10 mouse cellular contexts compared by ENCODE assay signal in the genomic region with DNA sequence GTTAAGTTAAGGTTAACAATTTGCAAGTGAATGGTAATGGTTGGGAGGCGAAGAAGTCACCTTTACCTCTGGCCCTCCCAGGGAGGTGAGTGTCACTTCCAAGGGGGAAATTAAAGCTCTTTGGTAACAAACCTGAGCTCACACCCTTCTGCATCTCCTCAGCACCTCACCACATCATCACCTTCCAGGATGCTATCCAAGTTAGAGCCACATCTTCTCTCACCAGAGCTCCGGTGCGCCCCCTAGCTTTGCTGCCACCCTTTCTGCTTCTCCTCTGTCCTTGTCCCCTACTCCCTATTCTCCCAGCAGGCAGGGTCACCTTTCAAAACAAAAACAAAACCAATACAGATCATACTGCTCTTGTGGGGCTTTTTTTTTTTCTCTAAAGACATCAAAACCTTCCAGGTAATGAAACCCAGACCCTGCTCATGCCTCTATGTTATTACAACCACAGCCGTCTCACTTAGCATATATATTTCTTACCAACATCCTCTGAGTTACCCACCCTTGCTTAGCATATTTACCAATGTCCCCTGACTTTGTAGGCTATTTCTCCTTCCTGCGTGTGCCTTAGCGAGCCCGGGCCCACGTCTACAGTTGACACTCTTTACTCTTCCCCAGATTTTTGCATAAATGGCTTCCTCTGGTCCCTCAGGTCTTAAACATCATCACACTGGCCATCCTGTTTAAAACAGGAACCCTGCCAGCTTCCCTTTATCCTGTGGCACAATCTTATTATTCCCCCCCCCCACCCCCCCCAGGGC. TPM values are rescaled to one million over a fixed set of nuclear protein-coding genes. Genes with fewer than 3 reads are reported as not detected.
A peak's percentile ranks its signal among the peaks of the same experiment; 100 is the strongest.
DNase-seq lines count a peak whose midpoint lies in the region; ATAC-seq and TF ChIP-seq lines count a peak whose summit lies in the region.
"Had no signal": no experiment of that assay in that cellular context is flagged by ENCODE, and none has a peak within 500 bp of the region (broad histone marks: within the 10 kb centered on the region; RNA-seq: fewer than 3 reads in every experiment).

No protein-coding gene starts in this region.

- no peak for TF ChIP-seq EP300 in stomach, postnatal 0 days (optimal IDR thresholded peaks at IDR 0.05)

- peak; percentile 48 for TF ChIP-seq CTCF in intestine, postnatal 0 days (IDR thresholded peaks at IDR 0.05; ENCODE audit: low read depth)
- TF ChIP-seq CTCF in stomach, postnatal 0 days (IDR thresholded peaks at IDR 0.05; ENCODE audit: low read depth): peak; percentile 49

- H3K4me1 ChIP-seq in intestine, postnatal 0 days (replicated peaks; ENCODE audit: control insufficient read depth, insufficient read depth, low read length): no peaks in the 10 kb centered on the region
- peaks cover 11% of the 10 kb centered on the region; the same call in 1 of the 2 replicates for H3K4me1 ChIP-seq in intestine, embryonic 16.5 days (ENCODE audit: control insufficient read depth, insufficient read depth, low read length)
- no peaks in the 10 kb centered on the region; the same call in 1 of the 2 replicates for H3K4me1 ChIP-seq in stomach, postnatal 0 days (replicated peaks; ENCODE audit: control insufficient read depth, insufficient read depth)

- ATAC-seq in intestine, postnatal 0 days: no peak
- no peak for ATAC-seq in intestine, embryonic 16.5 days
- peak; percentile 36 for ATAC-seq in activated CD4-positive, CD25-positive, alpha-beta regulatory T cell, adult 4 months
- ATAC-seq in stomach, postnatal 0 days (ENCODE audit: low FRiP score, low TSS enrichment): no peak
- no peak for ATAC-seq in monocyte, adult 5-6 weeks (replicated peaks; ENCODE audit: insufficient number of reproducible peaks, low FRiP score, low TSS enrichment, poor library complexity, severe bottlenecking)
- ATAC-seq: forebrain, embryonic 15.5 days had no signal

- H3K36me3 ChIP-seq in intestine, postnatal 0 days (ENCODE audit: control insufficient read depth, insufficient read depth): peaks cover 5% of the 10 kb centered on the region; the same call in 1 of the 2 replicates
- no peaks in the 10 kb centered on the region for H3K36me3 ChIP-seq in intestine, embryonic 16.5 days (ENCODE audit: control insufficient read depth, insufficient read depth, low read length)
- peaks cover 3% of the 10 kb centered on the region; the same call in 1 of the 2 replicates for H3K36me3 ChIP-seq in stomach, postnatal 0 days (ENCODE audit: control insufficient read depth, insufficient read depth, low read length)
- H3K36me3 ChIP-seq: stomach, embryonic 15.5 days had no signal

- no peak overlapping the region for H3K9ac ChIP-seq in intestine, postnatal 0 days (ENCODE audit: low read depth, low read length)
- H3K9ac ChIP-seq in intestine, embryonic 16.5 days (ENCODE audit: low read depth, low read length): no peak overlapping the region
- no peak overlapping the region for H3K9ac ChIP-seq in stomach, postnatal 0 days (ENCODE audit: low read length)
- H3K9ac ChIP-seq: forebrain, embryonic 15.5 days; stomach, embryonic 15.5 days had no signal

- no peak overlapping the region for H3K4me2 ChIP-seq in intestine, postnatal 0 days (replicated peaks; ENCODE audit: low read depth)
- no peak overlapping the region for H3K4me2 ChIP-seq in intestine, embryonic 16.5 days (ENCODE audit: low read depth, low read length)
- no peak overlapping the region for H3K4me2 ChIP-seq in stomach, postnatal 0 days (replicated peaks; ENCODE audit: low read depth)
- H3K4me2 ChIP-seq: forebrain, embryonic 15.5 days; stomach, embryonic 15.5 days had no signal

- no peak overlapping the region for H3K27ac ChIP-seq in intestine, postnatal 0 days (ENCODE audit: low read depth, low read length)
- H3K27ac ChIP-seq in intestine, embryonic 16.5 days (ENCODE audit: low read length): no peak overlapping the region
- no peak overlapping the region for H3K27ac ChIP-seq in stomach, postnatal 0 days (replicated peaks)
- H3K27ac ChIP-seq: forebrain, embryonic 15.5 days; stomach, embryonic 15.5 days had no signal

- DNase-seq in testis, postnatal 10 days (ENCODE audit: low spot score): peak; percentile 59
- no peak for DNase-seq in testis, postnatal 14 days (ENCODE audit: low spot score)
- no peak for DNase-seq in stomach, postnatal 0 days (ENCODE audit: low spot score)
- DNase-seq: kidney, adult 2 months had no signal

- no peaks in the 10 kb centered on the region for H3K9me3 ChIP-seq in intestine, postnatal 0 days (ENCODE audit: control insufficient read depth)
- no peaks in the 10 kb centered on the region for H3K9me3 ChIP-seq in intestine, embryonic 16.5 days (ENCODE audit: control insufficient read depth, low read length)
- no peaks in the 10 kb centered on the region for H3K9me3 ChIP-seq in stomach, postnatal 0 days (ENCODE audit: control insufficient read depth, low read length)
- H3K9me3 ChIP-seq: forebrain, embryonic 15.5 days; stomach, embryonic 15.5 days had no signal

- peaks cover 21% of the 10 kb centered on the region for H3K27me3 ChIP-seq in intestine, postnatal 0 days (replicated peaks; ENCODE audit: control insufficient read depth, insufficient read depth, low read length)
- peaks cover 2% of the 10 kb centered on the region; the same call in 1 of the 2 replicates for H3K27me3 ChIP-seq in intestine, embryonic 16.5 days (replicated peaks; ENCODE audit: control insufficient read depth, insufficient read depth, low read length)
- H3K27me3 ChIP-seq in stomach, postnatal 0 days (ENCODE audit: control insufficient read depth, insufficient read depth, low read length): no peaks in the 10 kb centered on the region
- H3K27me3 ChIP-seq: forebrain, embryonic 15.5 days; stomach, embryonic 15.5 days had no signal

- no peak overlapping the region for H3K4me3 ChIP-seq in intestine, postnatal 0 days (ENCODE audit: low read depth, low read length)
- H3K4me3 ChIP-seq in intestine, embryonic 16.5 days (ENCODE audit: low read length): no peak overlapping the region
- H3K4me3 ChIP-seq in stomach, postnatal 0 days (ENCODE audit: low read depth, low read length): no peak overlapping the region
- H3K4me3 ChIP-seq: forebrain, embryonic 15.5 days; stomach, embryonic 15.5 days had no signal

- WGBS in intestine, postnatal 0 days: 71% methylated on average over 8 of the region's 8 CpGs
- 65% methylated on average over 8 of the region's 8 CpGs for WGBS in intestine, embryonic 16.5 days
- WGBS in stomach, postnatal 0 days: 70% methylated on average over 8 of the region's 8 CpGs

RNA-seq across cellular contexts. Expression of gene Adam19, which starts 4.3 kb away (rescaled TPM):
- 4.0 and 4.5 TPM in 2 replicates for polyA plus RNA-seq in intestine, postnatal 0 days (2015; fragmentation: Nextera tagmentation; extraction: Ambion mirVana)
- 12.0 and 12.7 TPM in 2 replicates for polyA plus RNA-seq in intestine, embryonic 16.5 days (2015; fragmentation: Nextera tagmentation; extraction: Ambion mirVana)
- polyA plus RNA-seq in activated CD4-positive, CD25-positive, alpha-beta regulatory T cell, adult 4 months (2017; shearing (Covaris generic)): 10 to 100 TPM; 74.6 to 85.8 TPM
- 4.3 and 4.9 TPM in 2 replicates for polyA plus RNA-seq in stomach, postnatal 0 days (2015; fragmentation: Nextera tagmentation; extraction: Ambion mirVana)
- total RNA-seq in monocyte, adult 5-6 weeks (2017): 7.8 to 13.7 TPM (median 10.7 TPM) in 3 replicates

RNA-seq across cellular contexts. Expression of gene Gm12166, which starts 7.9 kb away (rescaled TPM):
- polyA plus RNA-seq in intestine, postnatal 0 days (2015; fragmentation: Nextera tagmentation; extraction: Ambion mirVana): 9.5 and 10.2 TPM in 2 replicates
- polyA plus RNA-seq in intestine, embryonic 16.5 days (2015; fragmentation: Nextera tagmentation; extraction: Ambion mirVana): 5.5 and 5.8 TPM in 2 replicates
- 10 to 100 TPM; 19.9 to 53.2 TPM for polyA plus RNA-seq in activated CD4-positive, CD25-positive, alpha-beta regulatory T cell, adult 4 months (2017; shearing (Covaris generic))
- polyA plus RNA-seq in stomach, postnatal 0 days (2015; fragmentation: Nextera tagmentation; extraction: Ambion mirVana): 7.0 and 7.3 TPM in 2 replicates
- total RNA-seq in monocyte, adult 5-6 weeks (2017): 7.1 to 33.7 TPM (median 17.4 TPM) in 3 replicates
